Mouse (Mus musculus) liver, embryonic 12.5 days (tissue): Measurements from ENCODE around the gene Tmed1. TPM values are rescaled to one million over a fixed set of nuclear protein-coding genes. Genes with fewer than 3 reads are reported as not detected.
"Not testable (repeated sequence)": the region's sequence is repeated elsewhere in the genome, so short reads cannot be mapped to it uniquely, and the experiment has no call there.

Source experiments
- ATAC-seq: fragments of 200-750 bp; cut with Nextera tagmentation; 2 replicates; pipeline ENCODE4 v1.8.0; 2017; ENCODE audit warnings: moderate number of reproducible peaks, mild to moderate bottlenecking, moderate library complexity
- H3K27ac ChIP-seq: fragments of 300-500 bp; sonication (generic); 2 replicates; pipeline ENCODE4 v1.5.1; 2016; ENCODE audit warnings: mild to moderate bottlenecking
- H3K27me3 ChIP-seq: fragments of 300-500 bp; sonication (generic); replicated peaks from 2 replicates; pipeline ENCODE4 v1.6.1; 2016; ENCODE audit warnings: mild to moderate bottlenecking, moderate library complexity
- H3K36me3 ChIP-seq: fragments of 300-500 bp; sonication (generic); 2 replicates; pipeline ENCODE4 v1.6.1; 2016; ENCODE audit warnings: mild to moderate bottlenecking, moderate library complexity
- H3K4me1 ChIP-seq: fragments of 300-500 bp; sonication (generic); 2 replicates; pipeline ENCODE4 v1.6.1; 2016
- H3K4me2 ChIP-seq: fragments of 300-500 bp; sonication (generic); 2 replicates; pipeline ENCODE4 v1.6.1; 2016; ENCODE audit warnings: mild to moderate bottlenecking, moderate library complexity
- H3K4me3 ChIP-seq: fragments of 300-500 bp; sonication (generic); 2 replicates; pipeline ENCODE4 v1.5.1; 2016; ENCODE audit warnings: mild to moderate bottlenecking, moderate library complexity
- H3K9ac ChIP-seq: fragments of 300-500 bp; sonication (generic); 2 replicates; pipeline ENCODE4 v1.6.1; 2016; ENCODE audit warnings: mild to moderate bottlenecking, moderate library complexity
- H3K9me3 ChIP-seq: fragments of 300-500 bp; sonication (generic); replicated peaks from 2 replicates; pipeline ENCODE4 v1.6.1; 2016; ENCODE audit warnings: mild to moderate bottlenecking, moderate library complexity
- WGBS: fragments of 180-500 bp; shearing (Covaris S2); methylation state at CpG from one replicate; pipeline ENCODE4 v1.1.7; 2016; ENCODE audit not compliant: insufficient replicate concordance; 5-methylcytosine and 5-hydroxymethylcytosine counted together
- polyA plus RNA-seq: library from polyadenylated mRNA; unstranded; fragments of >200 nt; fragmentation: Nextera tagmentation; extraction: Ambion mirVana; gene quantifications from 2 replicates; pipeline ENCODE4 v1.2.1, GENCODE M21; 2016

Tmed1 gene
- polyA plus RNA-seq, 1 experiment from 2014 or later: 42.8 TPM

DNA sequence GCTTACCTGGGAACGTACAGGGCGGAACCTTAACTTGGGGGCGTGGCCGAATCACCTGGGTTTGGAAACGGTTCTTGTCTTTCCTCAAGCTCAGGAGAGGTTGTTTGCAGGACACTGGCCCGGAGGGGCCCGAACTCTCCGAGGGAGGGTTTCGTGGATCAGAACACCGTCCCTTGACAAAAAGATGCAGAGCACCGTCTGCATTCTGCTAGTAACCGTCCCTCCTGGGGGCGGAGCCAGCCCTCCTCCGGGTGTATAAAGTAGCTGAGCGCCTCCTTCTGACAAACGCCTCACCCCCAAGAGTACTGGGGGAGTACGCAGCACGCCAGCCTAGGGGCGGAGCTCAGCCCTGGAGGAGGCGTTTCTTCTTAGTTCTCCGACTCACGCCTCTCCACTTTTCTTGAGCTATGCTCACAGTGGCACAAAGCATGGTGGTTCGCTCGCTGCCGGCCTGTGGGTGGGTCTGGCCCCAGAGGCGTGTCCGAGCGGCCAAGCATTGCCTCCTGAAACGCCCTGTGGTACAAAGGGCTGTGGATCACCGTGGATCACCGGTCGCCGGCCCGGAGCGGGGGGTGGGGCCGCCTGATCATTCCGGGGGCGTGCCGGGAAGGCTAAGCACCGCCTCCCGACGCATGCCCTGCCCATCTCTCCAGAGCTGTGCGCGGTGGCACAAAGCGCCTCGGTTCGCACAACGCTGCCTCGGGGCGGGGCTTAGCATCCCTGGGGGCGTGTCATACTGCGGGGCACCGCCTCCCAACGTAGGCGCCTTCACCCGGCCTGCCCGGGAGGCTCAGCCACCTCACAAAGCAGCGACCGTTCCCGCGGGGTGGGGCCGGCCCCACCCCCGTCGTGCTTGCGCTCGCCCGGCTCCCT is 36.1 kb upstream of the Tmed1 start:
- no peaks in the 10 kb centered on the region for H3K27me3 ChIP-seq
- H3K9me3 ChIP-seq: no peaks in the 10 kb centered on the region
- peak overlapping the region; percentile 70 for H3K4me2 ChIP-seq
- peak overlapping the region; percentile 53 for H3K9ac ChIP-seq
- H3K27ac ChIP-seq: peak overlapping the region; percentile 89
- WGBS: under 1% methylated on average over 66 of the region's 67 CpGs
- peaks cover 22% of the 10 kb centered on the region for H3K36me3 ChIP-seq
- peak overlapping the region; percentile 86 for H3K4me3 ChIP-seq
- ATAC-seq: peak; percentile 90
- peaks cover 40% of the 10 kb centered on the region for H3K4me1 ChIP-seq

GRCm38 (mm10) chr9:21545351-21545915 is 35.4 kb upstream of the Tmed1 start:
- Histone ChIP-seq H3K36me3 (peaks cover 16% of the 10 kb centered on the region), H3K9ac (peak overlapping the region; percentile 53), H3K4me3 (peak overlapping the region; percentile 86), H3K9me3 (no peaks in the 10 kb centered on the region), H3K4me2 (peak overlapping the region; percentile 70), H3K27me3 (no peaks in the 10 kb centered on the region), H3K27ac (peak overlapping the region; percentile 89), H3K4me1 (peaks cover 37% of the 10 kb centered on the region)
- peak; percentile 70 for ATAC-seq
- WGBS: 18% methylated on average over 9 of the region's 9 CpGs

- not testable (repeated sequence) for ATAC-seq, H3K27ac ChIP-seq, H3K9ac ChIP-seq, H3K27me3 ChIP-seq, H3K9me3 ChIP-seq, H3K4me3 ChIP-seq, H3K36me3 ChIP-seq, H3K4me2 ChIP-seq
- H3K4me1 ChIP-seq: peaks cover 25% of the 10 kb centered on the region
- WGBS: 76% methylated on average over 2 of the region's 2 CpGs
These were observed 31.9 kb upstream of the Tmed1 start for GRCm38 (mm10) chr9:21542001-21542400.

DNA sequence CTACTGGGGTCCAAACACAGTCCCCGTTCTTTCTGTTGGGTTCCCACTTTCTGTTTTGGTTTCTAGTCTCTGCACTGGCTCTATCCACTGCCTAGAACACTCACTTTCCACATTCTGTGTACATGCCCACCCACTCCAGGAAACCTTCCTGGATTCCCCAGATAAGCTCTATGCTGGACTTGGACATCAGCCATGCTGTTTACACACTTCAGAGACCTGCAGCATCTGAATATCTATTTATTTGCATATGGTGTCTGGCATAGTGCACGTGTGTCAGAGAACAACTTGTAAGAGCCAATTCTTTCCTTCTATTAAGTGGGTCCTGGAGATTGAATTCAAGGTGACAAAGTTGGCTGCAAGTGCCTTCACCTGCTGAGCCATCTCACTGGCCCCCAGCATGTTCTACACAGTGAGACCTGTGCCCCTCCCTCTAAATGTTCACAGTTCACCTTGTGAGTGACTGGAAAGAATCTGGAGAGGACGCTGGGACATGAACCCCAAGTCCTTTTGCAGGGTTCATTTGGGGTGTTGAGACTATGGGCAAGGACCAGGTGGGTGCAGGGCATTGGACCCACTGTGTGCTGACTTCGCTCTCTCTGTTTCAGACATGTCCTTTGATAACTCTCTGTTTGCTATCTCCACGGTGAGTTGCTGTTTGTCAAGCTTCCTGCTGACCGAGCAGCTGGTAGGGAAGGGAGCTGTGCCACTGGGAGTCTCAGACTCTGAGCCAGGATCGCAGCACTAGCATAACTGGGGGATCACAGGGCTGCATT is 30.1 kb upstream of the Tmed1 start:
- WGBS: 57% methylated on average over 7 of the region's 7 CpGs
- Histone ChIP-seq H3K9me3 (no peaks in the 10 kb centered on the region), H3K4me2 (no peak overlapping the region), H3K27me3 (no peaks in the 10 kb centered on the region), H3K9ac (no peak overlapping the region), H3K4me3 (no peak overlapping the region), H3K36me3 (no peaks in the 10 kb centered on the region), H3K4me1 (peaks cover 30% of the 10 kb centered on the region), H3K27ac (no peak overlapping the region)
- ATAC-seq: no peak

DNA sequence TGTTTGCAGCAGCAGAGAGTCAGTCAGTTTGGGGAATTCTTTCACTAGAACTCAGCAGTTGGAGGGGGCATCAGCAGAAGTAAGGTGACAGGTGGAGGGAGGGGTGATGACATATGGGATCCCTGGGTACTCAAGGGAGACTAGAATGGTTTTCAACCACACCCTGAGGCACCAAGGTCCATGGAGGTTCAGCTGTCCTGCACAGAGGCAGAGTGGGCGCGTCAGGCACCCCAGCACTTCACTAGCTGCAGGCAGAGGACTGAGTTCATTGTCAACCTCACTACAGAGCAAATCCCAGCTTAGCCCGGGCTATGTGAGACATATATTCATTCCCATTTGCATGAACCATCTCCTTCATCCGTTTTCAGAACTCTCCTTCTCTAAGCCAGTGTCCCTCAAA is 27.0 kb upstream of the Tmed1 start:
- 68% methylated on average over 4 of the region's 4 CpGs for WGBS
- Histone ChIP-seq H3K9ac (no peak overlapping the region), H3K4me2 (no peak overlapping the region), H3K9me3 (no peaks in the 10 kb centered on the region), H3K4me1 (peaks cover 23% of the 10 kb centered on the region), H3K27ac (no peak overlapping the region), H3K36me3 (no peaks in the 10 kb centered on the region), H3K4me3 (no peak overlapping the region), H3K27me3 (no peaks in the 10 kb centered on the region)
- no peak for ATAC-seq

DNA sequence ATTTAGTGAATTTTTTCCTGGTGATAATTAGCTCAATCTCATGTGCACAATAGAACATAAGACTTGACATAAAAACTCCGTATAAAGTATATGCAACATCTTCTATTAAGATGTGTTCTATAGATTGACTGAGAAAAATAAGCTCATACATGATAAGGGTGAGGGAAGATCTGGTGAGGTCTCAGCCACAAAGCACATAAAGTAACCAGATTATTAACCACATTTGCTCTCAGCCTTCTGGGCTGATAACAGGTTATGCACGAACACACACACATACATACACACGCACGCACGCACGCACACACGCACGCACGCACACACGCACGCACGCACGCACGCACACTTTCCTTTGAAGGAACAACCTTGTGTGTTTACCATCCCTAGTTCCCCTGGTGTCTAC is 26.4 kb upstream of the Tmed1 start:
- Histone ChIP-seq H3K4me1 (peaks cover 23% of the 10 kb centered on the region), H3K9me3 (no peaks in the 10 kb centered on the region), H3K27me3 (no peaks in the 10 kb centered on the region), H3K27ac (no peak overlapping the region), H3K36me3 (no peaks in the 10 kb centered on the region), H3K9ac (no peak overlapping the region), H3K4me3 (no peak overlapping the region), H3K4me2 (no peak overlapping the region)
- 80% methylated on average over 14 of the region's 14 CpGs for WGBS
- no peak for ATAC-seq

DNA sequence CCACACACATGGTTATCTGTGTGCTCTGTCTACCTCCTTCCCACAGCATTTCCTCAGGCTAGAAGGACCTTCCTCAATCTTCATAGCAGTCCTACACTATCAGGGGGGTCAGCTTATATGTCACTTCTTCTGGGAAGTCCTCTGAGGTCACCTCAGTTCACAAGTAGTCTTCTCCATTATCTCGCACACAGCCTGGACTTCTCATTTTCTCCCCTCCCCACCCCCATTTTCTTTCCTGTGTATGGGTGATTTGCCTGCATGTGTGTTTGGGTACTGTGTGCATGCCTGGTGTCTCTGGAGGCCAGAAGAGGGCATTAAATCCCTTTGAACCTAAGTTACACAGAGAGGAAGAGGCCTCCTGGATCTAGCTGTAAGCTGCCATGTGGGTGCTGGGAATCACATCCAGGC is 17.9 kb upstream of the Tmed1 start:
- no peak overlapping the region for H3K4me2 ChIP-seq
- no peaks in the 10 kb centered on the region for H3K27me3 ChIP-seq
- no peaks in the 10 kb centered on the region for H3K36me3 ChIP-seq
- no peaks in the 10 kb centered on the region for H3K9me3 ChIP-seq
- H3K4me1 ChIP-seq: peaks cover 27% of the 10 kb centered on the region
- no peak overlapping the region for H3K9ac ChIP-seq
- H3K27ac ChIP-seq: peak overlapping the region; percentile 45; the same call in 1 of the 2 replicates
- no peak overlapping the region for H3K4me3 ChIP-seq
- ATAC-seq: peak; percentile 42; the same call in 1 of the 2 replicates
- whole genome bisulfite sequencing: 13% methylated on average over 1 of the region's 1 CpGs

GRCm38 (mm10) chr9:21527100-21527801 is 17.2 kb upstream of the Tmed1 start:
- Histone ChIP-seq H3K36me3 (no peaks in the 10 kb centered on the region), H3K4me2 (no peak overlapping the region), H3K4me1 (peaks cover 27% of the 10 kb centered on the region), H3K27ac (peak overlapping the region; percentile 45; the same call in 1 of the 2 replicates), H3K9me3 (no peaks in the 10 kb centered on the region), H3K9ac (no peak overlapping the region), H3K27me3 (no peaks in the 10 kb centered on the region), H3K4me3 (no peak overlapping the region)
- 70% methylated on average over 2 of the region's 2 CpGs for WGBS
- ATAC-seq: no peak

DNA sequence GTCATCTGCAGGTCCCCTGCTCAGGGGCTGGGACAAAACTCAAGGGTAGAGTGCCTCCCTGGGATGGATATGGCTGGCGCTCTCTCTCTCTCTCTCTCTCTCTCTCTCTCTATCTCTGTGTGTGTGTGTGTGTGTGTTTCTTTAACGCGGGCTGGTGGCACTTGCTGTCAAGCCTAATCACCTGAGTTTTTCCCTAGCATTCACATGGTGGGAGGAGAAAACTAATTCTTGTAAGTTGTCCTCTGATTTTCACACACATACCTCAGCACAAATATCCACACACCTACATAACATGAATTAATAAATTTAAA is 16.5 kb upstream of the Tmed1 start:
- Histone ChIP-seq H3K27ac (no peak overlapping the region), H3K9ac (peak overlapping the region; percentile 39; the same call in 1 of the 2 replicates), H3K4me1 (peaks cover 27% of the 10 kb centered on the region), H3K27me3 (no peaks in the 10 kb centered on the region), H3K4me3 (peak overlapping the region; percentile 3; the same call in 1 of the 2 replicates), H3K9me3 (no peaks in the 10 kb centered on the region), H3K36me3 (no peaks in the 10 kb centered on the region), H3K4me2 (no peak overlapping the region)
- 47% methylated on average over 3 of the region's 3 CpGs for WGBS
- no peak for ATAC-seq

DNA sequence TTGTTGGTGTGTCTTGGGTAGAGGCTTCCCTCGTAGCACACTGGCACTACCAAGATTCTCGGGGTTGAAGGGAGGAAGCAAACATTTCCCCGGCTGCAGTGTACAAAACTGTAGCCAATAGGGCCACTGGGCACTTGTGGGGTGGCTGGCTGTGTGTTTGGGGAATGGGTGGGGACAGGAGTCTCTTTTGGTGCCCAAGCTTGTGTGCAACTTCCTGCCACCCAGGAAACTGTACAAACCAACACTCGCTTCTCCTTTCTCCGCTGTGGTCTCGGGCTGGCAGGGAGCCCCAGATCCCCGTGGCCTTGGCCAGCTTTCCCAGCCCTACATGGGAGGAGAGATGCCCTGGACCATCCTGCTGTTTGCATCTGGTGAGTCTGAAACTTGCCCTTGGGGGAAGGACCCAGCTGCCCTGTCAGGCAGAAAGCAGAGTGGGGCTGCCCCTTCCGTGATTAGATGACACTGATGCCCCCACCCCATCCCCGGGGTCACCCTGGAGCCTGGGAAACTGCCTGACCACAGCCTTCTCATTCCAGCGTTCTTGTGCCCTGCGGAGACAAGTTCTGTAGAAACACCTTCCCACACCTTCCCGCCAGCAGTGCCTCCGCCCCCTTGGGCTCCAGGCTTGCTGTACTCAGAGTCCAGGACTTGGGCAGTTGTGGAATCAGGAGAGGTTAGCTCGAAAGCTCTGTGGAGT is 16.0 kb upstream of the Tmed1 start, which contains the start of gene AB124611:
TSS of gene AB124611 (plus strand) at position 240 of the 697 bp plus-strand sequence.
- Histone ChIP-seq H3K4me3 (peak within 1 kb of the TSS; percentile 3; the same call in 1 of the 2 replicates), H3K36me3 (no peaks in the 10 kb centered on the region), H3K27ac (peak within 1 kb of the TSS; percentile 32; the same call in 1 of the 2 replicates), H3K9ac (peak within 1 kb of the TSS; percentile 39; the same call in 1 of the 2 replicates), H3K27me3 (no peaks in the 10 kb centered on the region), H3K4me1 (peaks cover 27% of the 10 kb centered on the region), H3K4me2 (no peak within 1 kb of the TSS), H3K9me3 (no peaks in the 10 kb centered on the region)
- ATAC-seq: no peak
- WGBS: 38% methylated on average over 14 of the region's 14 CpGs
